Mouse (Mus musculus): Measurements from ENCODE around the gene Csad.

DNA sequence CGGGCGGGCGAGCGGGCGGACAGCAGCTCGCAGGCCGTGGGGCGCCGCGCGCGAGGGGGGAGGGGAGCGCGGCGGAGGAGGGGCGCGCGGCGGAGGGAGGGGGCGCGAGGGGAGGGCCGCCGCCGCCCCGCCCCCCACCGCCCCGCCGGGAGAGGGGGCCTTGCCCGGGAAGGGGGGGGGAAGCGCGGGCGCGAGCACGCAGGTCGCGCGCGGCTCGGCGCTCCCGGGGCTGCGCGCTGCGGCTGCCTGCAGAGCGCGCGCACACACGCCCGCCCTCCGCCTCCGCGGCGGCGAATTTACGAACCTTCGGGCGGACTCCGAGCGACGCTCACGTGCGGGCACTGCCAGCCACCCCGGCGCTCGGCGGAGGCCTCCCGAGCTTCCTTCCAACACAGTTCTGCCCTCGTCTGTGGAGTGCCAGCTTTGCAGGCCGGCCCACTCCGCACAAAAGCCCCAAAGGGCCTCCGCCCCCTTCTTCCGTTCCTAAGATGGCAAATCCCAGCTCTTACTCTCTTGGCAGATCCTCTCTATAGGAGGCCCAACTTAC is 616 bp downstream of the Csad start:
- TF ChIP-seq POLR2A (IDR thresholded peaks at IDR 0.05; ENCODE audit: borderline replicate concordance, low read depth, low read length) (no peak), CTCF (IDR thresholded peaks at IDR 0.05; ENCODE audit: low read depth, low read length) (no peak)

All from bone marrow macrophage, adult 2 months (primary cell).